Mouse (Mus musculus) thymus, adult 2 months (tissue): ENCODE results near the gene Apol10b.

Source experiments
- CTCF ChIP-seq: fragments of 200-500 bp; IDR thresholded peaks from 2 replicates; pipeline ENCODE4 v1.5.1; 2012; ENCODE audit warnings: mild to moderate bottlenecking, control low read depth, low read length, moderate library complexity, borderline replicate concordance; ENCODE audit not compliant: control insufficient read depth, poor library complexity, insufficient read depth; ENCODE audit errors: extremely low read depth
- POLR2A ChIP-seq: fragments of 200-500 bp; IDR thresholded peaks from 2 replicates; pipeline ENCODE4 v1.6.1; 2012; ENCODE audit warnings: mild to moderate bottlenecking, low read length, control low read depth, moderate library complexity; ENCODE audit not compliant: control insufficient read depth, poor library complexity, insufficient read depth; ENCODE audit errors: extremely low read depth

- TF ChIP-seq POLR2A (no peak), CTCF (no peak)
Observed at GRCm38 (mm10) chr15:77579311-77579710, 16.6 kb downstream of the Apol10b start.
